Mouse (Mus musculus) spleen, adult 2 months (tissue): ENCODE results near the gene Hoxa13.

Experiments used
- CTCF ChIP-seq: fragments of 200-500 bp; IDR thresholded peaks from 2 replicates; pipeline ENCODE4 v1.5.1; 2011; ENCODE audit warnings: mild to moderate bottlenecking, inconsistent platforms; ENCODE audit not compliant: insufficient read depth, insufficient read length, insufficient replicate concordance; ENCODE audit errors: extremely low read depth
- POLR2A ChIP-seq: fragments of 200-500 bp; IDR thresholded peaks from 2 replicates; pipeline ENCODE4 v1.6.1; 2011; ENCODE audit warnings: low read depth, low read length, inconsistent platforms

DNA sequence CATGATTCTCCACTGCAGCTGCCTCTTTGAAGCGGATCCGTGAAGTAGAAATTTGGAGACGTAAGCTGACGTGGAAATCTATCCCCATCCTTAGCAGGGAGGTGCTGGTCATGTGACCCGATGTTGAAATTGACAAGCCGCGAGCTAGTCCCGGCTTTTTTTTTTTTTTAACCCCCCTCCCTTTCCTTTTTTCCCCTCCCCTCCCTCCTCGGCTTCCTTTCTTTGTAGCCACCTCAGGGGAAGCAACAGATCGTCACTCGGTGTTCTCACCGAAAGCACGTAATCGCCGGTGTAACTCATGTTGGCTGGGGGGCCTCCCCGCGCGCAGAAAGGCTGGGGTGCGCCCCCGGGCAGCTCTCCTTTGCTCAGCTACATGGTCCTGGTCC, 14.9 kb downstream of the Hoxa13 start, which contains the start of gene Hoxa11:
- TF ChIP-seq CTCF (no peak), POLR2A (no peak)
